Mouse (Mus musculus): ENCODE measurements at regions not wholly inside any gene's neighbourhood (a gene's known extent, or its start where the extent isn't known, plus 50 kb on each side); places are given as distances from the start of the nearest gene placed in this dataset.

- no peak for ATAC-seq (ENCODE audit: insufficient number of reproducible peaks, low FRiP score)
- 36% methylated on average over 2 of the region's 2 CpGs for WGBS
- H3K4me1 ChIP-seq (replicated peaks), result no peaks in the 10 kb centered on the region
- H3K4me3 ChIP-seq, result no peak overlapping the region
- H3K27ac ChIP-seq (ENCODE audit: poor library complexity, severe bottlenecking), result no peak overlapping the region
- H3K9me3 ChIP-seq (replicated peaks), result no peaks in the 10 kb centered on the region
- no peaks in the 10 kb centered on the region for H3K27me3 ChIP-seq (replicated peaks)
- no peak overlapping the region for H3K4me2 ChIP-seq
- no peak overlapping the region for H3K9ac ChIP-seq
- H3K36me3 ChIP-seq, result no peaks in the 10 kb centered on the region
These were observed 361.9 kb upstream of the Adamts9 start for GRCm38 (mm10) chr6:93305176-93305575.

GRCm38 (mm10) chr6:93297975-93298374 is 354.7 kb upstream of the Adamts9 start:
- WGBS, result 30% methylated on average over 6 of the region's 6 CpGs
- no peak overlapping the region for H3K27ac ChIP-seq (ENCODE audit: poor library complexity, severe bottlenecking)
- no peak for ATAC-seq (ENCODE audit: insufficient number of reproducible peaks, low FRiP score)
- no peak overlapping the region for H3K4me2 ChIP-seq
- no peaks in the 10 kb centered on the region for H3K27me3 ChIP-seq (replicated peaks)
- H3K9ac ChIP-seq, result no peak overlapping the region
- no peaks in the 10 kb centered on the region for H3K4me1 ChIP-seq (replicated peaks)
- no peaks in the 10 kb centered on the region for H3K9me3 ChIP-seq (replicated peaks)
- no peak overlapping the region for H3K4me3 ChIP-seq
- H3K36me3 ChIP-seq, result no peaks in the 10 kb centered on the region

GRCm38 (mm10) chr6:93291711-93292110 is 348.4 kb upstream of the Adamts9 start:
- H3K36me3 ChIP-seq, result no peaks in the 10 kb centered on the region
- no peak overlapping the region for H3K4me2 ChIP-seq
- no peak overlapping the region for H3K27ac ChIP-seq (ENCODE audit: poor library complexity, severe bottlenecking)
- H3K4me3 ChIP-seq, result no peak overlapping the region
- H3K9ac ChIP-seq, result no peak overlapping the region
- H3K4me1 ChIP-seq (replicated peaks), result no peaks in the 10 kb centered on the region
- H3K27me3 ChIP-seq (replicated peaks), result no peaks in the 10 kb centered on the region
- WGBS, result 83% methylated on average over 1 of the region's 1 CpGs
- no peaks in the 10 kb centered on the region for H3K9me3 ChIP-seq (replicated peaks)
- ATAC-seq (ENCODE audit: insufficient number of reproducible peaks, low FRiP score), result no peak

GRCm38 (mm10) chr6:93288421-93288820 is 345.1 kb upstream of the Adamts9 start:
- H3K9ac ChIP-seq, result no peak overlapping the region
- H3K4me3 ChIP-seq, result no peak overlapping the region
- no peaks in the 10 kb centered on the region for H3K27me3 ChIP-seq (replicated peaks)
- no peaks in the 10 kb centered on the region for H3K4me1 ChIP-seq (replicated peaks)
- H3K4me2 ChIP-seq, result no peak overlapping the region
- no peak for ATAC-seq (ENCODE audit: insufficient number of reproducible peaks, low FRiP score)
- no peaks in the 10 kb centered on the region for H3K9me3 ChIP-seq (replicated peaks)
- no peak overlapping the region for H3K27ac ChIP-seq (ENCODE audit: poor library complexity, severe bottlenecking)
- no peaks in the 10 kb centered on the region for H3K36me3 ChIP-seq
- 72% methylated on average over 4 of the region's 4 CpGs for WGBS

GRCm38 (mm10) chr6:93285796-93286195 is 342.5 kb upstream of the Adamts9 start:
- no peak for ATAC-seq (ENCODE audit: insufficient number of reproducible peaks, low FRiP score)
- no peaks in the 10 kb centered on the region for H3K4me1 ChIP-seq (replicated peaks)

GRCm38 (mm10) chr6:93281530-93281929 is 338.2 kb upstream of the Adamts9 start:
- no peak overlapping the region for H3K4me3 ChIP-seq
- H3K4me2 ChIP-seq, result no peak overlapping the region
- H3K36me3 ChIP-seq, result no peaks in the 10 kb centered on the region
- no peak overlapping the region for H3K27ac ChIP-seq (ENCODE audit: poor library complexity, severe bottlenecking)
- H3K4me1 ChIP-seq (replicated peaks), result no peaks in the 10 kb centered on the region
- no peaks in the 10 kb centered on the region for H3K9me3 ChIP-seq (replicated peaks)
- WGBS, result 84% methylated on average over 1 of the region's 1 CpGs
- H3K27me3 ChIP-seq (replicated peaks), result no peaks in the 10 kb centered on the region
- no peak for ATAC-seq (ENCODE audit: insufficient number of reproducible peaks, low FRiP score)
- no peak overlapping the region for H3K9ac ChIP-seq

More at GRCm38 (mm10) chr6:93285796-93286195, 342.5 kb upstream of the Adamts9 start:
- no peaks in the 10 kb centered on the region for H3K9me3 ChIP-seq (replicated peaks)
- no peak overlapping the region for H3K27ac ChIP-seq (ENCODE audit: poor library complexity, severe bottlenecking)
- no peak overlapping the region for H3K4me3 ChIP-seq
- H3K36me3 ChIP-seq, result no peaks in the 10 kb centered on the region
- no peak overlapping the region for H3K4me2 ChIP-seq
- no peaks in the 10 kb centered on the region for H3K27me3 ChIP-seq (replicated peaks)
- H3K9ac ChIP-seq, result no peak overlapping the region
- 79% methylated on average over 2 of the region's 2 CpGs for WGBS

- ATAC-seq (ENCODE audit: insufficient number of reproducible peaks, low FRiP score), result peak; percentile 67
- no peaks in the 10 kb centered on the region for H3K27me3 ChIP-seq (replicated peaks)
These were observed 330.7 kb upstream of the Adamts9 start for GRCm38 (mm10) chr6:93273917-93274513.

GRCm38 (mm10) chr6:93272206-93272605 is 328.9 kb upstream of the Adamts9 start:
- Histone ChIP-seq H3K4me2 (no peak overlapping the region), H3K36me3 (no peaks in the 10 kb centered on the region), H3K4me3 (no peak overlapping the region), H3K4me1 (replicated peaks) (0 out of 2 replicates have a peak, but pooled peaks cover 13% of the 10 kb centered on the region), H3K27me3 (replicated peaks) (no peaks in the 10 kb centered on the region), H3K27ac (ENCODE audit: poor library complexity, severe bottlenecking) (peak overlapping the region; percentile 41), H3K9ac (no peak overlapping the region), H3K9me3 (replicated peaks) (no peaks in the 10 kb centered on the region)
- ATAC-seq (ENCODE audit: insufficient number of reproducible peaks, low FRiP score), result no peak
- 41% methylated on average over 4 of the region's 4 CpGs for WGBS

More at GRCm38 (mm10) chr6:93273917-93274513, 330.7 kb upstream of the Adamts9 start:
- Histone ChIP-seq H3K9me3 (replicated peaks) (no peaks in the 10 kb centered on the region), H3K36me3 (no peaks in the 10 kb centered on the region), H3K9ac (no peak overlapping the region), H3K4me2 (no peak overlapping the region), H3K4me1 (replicated peaks) (0 out of 2 replicates have a peak, but pooled peaks cover 13% of the 10 kb centered on the region), H3K4me3 (no peak overlapping the region), H3K27ac (ENCODE audit: poor library complexity, severe bottlenecking) (peak overlapping the region; percentile 55; the same call in 1 of the 2 replicates)
- 29% methylated on average over 12 of the region's 12 CpGs for WGBS

GRCm38 (mm10) chr6:93266826-93267225 is 323.5 kb upstream of the Adamts9 start:
- no peak overlapping the region for H3K27ac ChIP-seq (ENCODE audit: poor library complexity, severe bottlenecking)
- 74% methylated on average over 5 of the region's 5 CpGs for WGBS
- H3K4me1 ChIP-seq (replicated peaks), result no peaks in the 10 kb centered on the region

GRCm38 (mm10) chr6:93265164-93265563 is 321.9 kb upstream of the Adamts9 start:
- WGBS, result 84% methylated on average over 2 of the region's 2 CpGs
- no peak overlapping the region for H3K4me3 ChIP-seq
- H3K4me2 ChIP-seq, result no peak overlapping the region
- H3K36me3 ChIP-seq, result no peaks in the 10 kb centered on the region
- H3K9me3 ChIP-seq (replicated peaks), result peaks cover 5% of the 10 kb centered on the region; the same call in 1 of the 2 replicates
- no peaks in the 10 kb centered on the region for H3K4me1 ChIP-seq (replicated peaks)
- no peak overlapping the region for H3K9ac ChIP-seq
- no peaks in the 10 kb centered on the region for H3K27me3 ChIP-seq (replicated peaks)
- no peak overlapping the region for H3K27ac ChIP-seq (ENCODE audit: poor library complexity, severe bottlenecking)
- no peak for ATAC-seq (ENCODE audit: insufficient number of reproducible peaks, low FRiP score)

More at GRCm38 (mm10) chr6:93266826-93267225, 323.5 kb upstream of the Adamts9 start:
- no peaks in the 10 kb centered on the region for H3K9me3 ChIP-seq (replicated peaks)
- H3K4me2 ChIP-seq, result no peak overlapping the region
- H3K9ac ChIP-seq, result no peak overlapping the region
- no peak overlapping the region for H3K4me3 ChIP-seq
- H3K36me3 ChIP-seq, result no peaks in the 10 kb centered on the region
- no peak for ATAC-seq (ENCODE audit: insufficient number of reproducible peaks, low FRiP score)
- H3K27me3 ChIP-seq (replicated peaks), result no peaks in the 10 kb centered on the region

GRCm38 (mm10) chr6:93260827-93261226 is 317.5 kb upstream of the Adamts9 start:
- no peak overlapping the region for H3K27ac ChIP-seq (ENCODE audit: poor library complexity, severe bottlenecking)
- ATAC-seq (ENCODE audit: insufficient number of reproducible peaks, low FRiP score), result no peak
- H3K4me1 ChIP-seq (replicated peaks), result peaks cover 27% of the 10 kb centered on the region
- H3K4me2 ChIP-seq, result no peak overlapping the region
- no peak overlapping the region for H3K9ac ChIP-seq
- no peak overlapping the region for H3K4me3 ChIP-seq
- H3K36me3 ChIP-seq, result no peaks in the 10 kb centered on the region
- WGBS, result 81% methylated on average over 4 of the region's 4 CpGs
- no peaks in the 10 kb centered on the region for H3K27me3 ChIP-seq (replicated peaks)
- peaks cover 5% of the 10 kb centered on the region; the same call in 1 of the 2 replicates for H3K9me3 ChIP-seq (replicated peaks)
